Mouse (Mus musculus): ENCODE data around the gene Hmga2.

DNA sequence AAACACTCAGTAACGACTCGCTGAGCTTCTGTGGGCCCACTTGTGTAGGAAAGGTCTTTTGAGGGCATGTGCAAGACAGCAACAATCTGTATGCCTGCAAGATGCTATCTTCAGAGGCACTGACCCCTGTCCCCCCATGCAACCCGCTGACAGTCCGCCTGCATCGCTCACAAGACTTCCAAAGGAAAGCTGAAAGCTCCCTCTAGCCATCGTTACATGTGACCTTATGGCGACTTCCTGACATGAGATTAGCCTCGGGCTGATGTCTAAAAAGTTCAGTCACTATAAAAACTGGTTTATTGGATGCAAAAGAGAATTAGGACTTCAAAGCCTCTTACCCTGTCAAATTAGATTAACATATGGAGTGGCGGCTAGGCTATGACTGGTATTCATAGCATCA lies 69.0 kb downstream of the Hmga2 start:
- TF ChIP-seq CTCF (IDR thresholded peaks at IDR 0.05; ENCODE audit: low read depth, low read length) (no peak), POLR2AphosphoS5 (IDR thresholded peaks at IDR 0.05; ENCODE audit: insufficient replicate concordance, low read depth, low read length) (no peak)
